26 mouse cellular contexts compared by ENCODE assay signal in genomic region chr6:142838501-142838900, GRCm38 (mm10). TPM values are rescaled to one million over a fixed set of nuclear protein-coding genes. Genes with fewer than 3 reads are reported as not detected.
DNase-seq lines count a peak whose midpoint lies in the region; ATAC-seq and TF ChIP-seq lines count a peak whose summit lies in the region.
"Had no signal": no experiment of that assay in that cellular context is flagged by ENCODE, and none has a peak within 500 bp of the region (broad histone marks: within the 10 kb centered on the region; RNA-seq: fewer than 3 reads in every experiment).

No protein-coding gene starts in this region.

- intact Hi-C loops in heart, postnatal 25 days (cut with DNase I) = no loop called here

- no peak overlapping the region for H3K27ac ChIP-seq in heart, embryonic 10.5 days
- H3K27ac ChIP-seq in intestine, embryonic 14.5 days (ENCODE audit: low read depth) = no peak overlapping the region
- H3K27ac ChIP-seq in intestine, embryonic 15.5 days = no peak overlapping the region
- H3K27ac ChIP-seq in midbrain, embryonic 11.5 days (ENCODE audit: low read depth, low read length) = no peak overlapping the region
- H3K27ac ChIP-seq in midbrain, postnatal 0 days (ENCODE audit: low read depth, low read length) = no peak overlapping the region

- no peak for ATAC-seq in intestine, embryonic 14.5 days (replicated peaks; ENCODE audit: low FRiP score, low TSS enrichment, low read depth)
- no peak for ATAC-seq in intestine, embryonic 15.5 days
- no peak for ATAC-seq in midbrain, embryonic 11.5 days (ENCODE audit: low FRiP score)
- no peak for ATAC-seq in midbrain, postnatal 0 days (ENCODE audit: low FRiP score)
- ATAC-seq: activated CD4-positive, CD25-positive, alpha-beta regulatory T cell, adult 4 months; CD4-positive, CD25-positive, alpha-beta regulatory T cell, adult 4 months; Patski had no signal

- H3K9me3 ChIP-seq in heart, embryonic 10.5 days = no peaks in the 10 kb centered on the region
- H3K9me3 ChIP-seq in intestine, embryonic 14.5 days (ENCODE audit: control insufficient read depth, low read length) = no peaks in the 10 kb centered on the region
- no peaks in the 10 kb centered on the region for H3K9me3 ChIP-seq in intestine, embryonic 15.5 days
- no peaks in the 10 kb centered on the region for H3K9me3 ChIP-seq in midbrain, embryonic 11.5 days (ENCODE audit: control insufficient read depth, low read length)
- no peaks in the 10 kb centered on the region for H3K9me3 ChIP-seq in midbrain, postnatal 0 days (ENCODE audit: low read length)
- H3K9me3 ChIP-seq: G1E had no signal

- peak; percentile 64 for DNase-seq in heart, adult 11 months
- DNase-seq in heart, postnatal 25 days (ENCODE audit: low spot score) = no peak
- peak; percentile 28 for DNase-seq in heart, embryonic 10.5 days (ENCODE audit: low spot score)
- DNase-seq in heart, postnatal 4 days = no peak
- DNase-seq in intestine, embryonic 14.5 days (ENCODE audit: low spot score) = peak; percentile 20
- DNase-seq in midbrain, embryonic 11.5 days (ENCODE audit: low spot score, missing footprints) = peak; percentile 68
- no peak for DNase-seq in midbrain, postnatal 0 days (ENCODE audit: low spot score)
- DNase-seq: adrenal gland, adult 2 months; adrenal gland, adult 8-10 months; adrenal gland, postnatal 10 days; adrenal gland, postnatal 14 days; adrenal gland, postnatal 25 days; adrenal gland, postnatal 36 days; B cell, adult 2 months; cerebellum, adult 11 months; cerebellum, adult 11-12 months had no signal

- H3K4me3 ChIP-seq in heart, embryonic 10.5 days = no peak overlapping the region
- H3K4me3 ChIP-seq in intestine, embryonic 14.5 days (ENCODE audit: low read depth, low read length) = no peak overlapping the region
- no peak overlapping the region for H3K4me3 ChIP-seq in intestine, embryonic 15.5 days (replicated peaks)
- H3K4me3 ChIP-seq in midbrain, embryonic 11.5 days (ENCODE audit: low read depth, low read length) = no peak overlapping the region
- no peak overlapping the region for H3K4me3 ChIP-seq in midbrain, postnatal 0 days (ENCODE audit: low read depth, low read length)

- WGBS in heart, embryonic 10.5 days = 94% methylated on average over 1 of the region's 1 CpGs
- 100% methylated on average over 1 of the region's 1 CpGs for WGBS in intestine, embryonic 14.5 days
- whole genome bisulfite sequencing in intestine, embryonic 15.5 days = 96% methylated on average over 1 of the region's 1 CpGs
- 93% methylated on average over 1 of the region's 1 CpGs for WGBS in midbrain, embryonic 11.5 days
- 100% methylated on average over 1 of the region's 1 CpGs for WGBS in midbrain, postnatal 0 days

- H3K4me1 ChIP-seq in heart, embryonic 10.5 days = peaks cover 9% of the 10 kb centered on the region; the same call in 1 of the 2 replicates
- H3K4me1 ChIP-seq in intestine, embryonic 14.5 days (replicated peaks; ENCODE audit: control insufficient read depth, insufficient read depth, low read length) = 0 out of 2 replicates have a peak, but pooled peaks cover 3% of the 10 kb centered on the region
- no peaks in the 10 kb centered on the region for H3K4me1 ChIP-seq in intestine, embryonic 15.5 days (replicated peaks)
- peaks cover 2% of the 10 kb centered on the region; the same call in 1 of the 2 replicates for H3K4me1 ChIP-seq in midbrain, embryonic 11.5 days (ENCODE audit: control insufficient read depth, insufficient read depth, low read length)
- no peaks in the 10 kb centered on the region; the same call in 1 of the 2 replicates for H3K4me1 ChIP-seq in midbrain, postnatal 0 days (ENCODE audit: insufficient read depth, low read length)

- no peaks in the 10 kb centered on the region for H3K27me3 ChIP-seq in heart, embryonic 10.5 days (ENCODE audit: insufficient read depth, poor library complexity, severe bottlenecking)
- H3K27me3 ChIP-seq in intestine, embryonic 14.5 days (replicated peaks; ENCODE audit: control insufficient read depth, insufficient read depth, low read length) = no peaks in the 10 kb centered on the region
- no peaks in the 10 kb centered on the region for H3K27me3 ChIP-seq in intestine, embryonic 15.5 days (replicated peaks)
- H3K27me3 ChIP-seq in midbrain, embryonic 11.5 days (ENCODE audit: control insufficient read depth, insufficient read depth, low read length) = no peaks in the 10 kb centered on the region
- no peaks in the 10 kb centered on the region for H3K27me3 ChIP-seq in midbrain, postnatal 0 days (ENCODE audit: insufficient read depth, low read length)
- H3K27me3 ChIP-seq: CH12.LX, Patski had no signal

- H3K9ac ChIP-seq in intestine, embryonic 14.5 days (ENCODE audit: low read length) = no peak overlapping the region
- no peak overlapping the region for H3K9ac ChIP-seq in intestine, embryonic 15.5 days
- no peak overlapping the region for H3K9ac ChIP-seq in midbrain, embryonic 11.5 days (ENCODE audit: low read length)
- no peak overlapping the region for H3K9ac ChIP-seq in midbrain, postnatal 0 days (replicated peaks; ENCODE audit: low read length, poor library complexity, severe bottlenecking)

- no peaks in the 10 kb centered on the region for H3K36me3 ChIP-seq in heart, embryonic 10.5 days
- H3K36me3 ChIP-seq in intestine, embryonic 14.5 days (ENCODE audit: control insufficient read depth, insufficient read depth, low read length) = no peaks in the 10 kb centered on the region
- no peaks in the 10 kb centered on the region for H3K36me3 ChIP-seq in intestine, embryonic 15.5 days
- H3K36me3 ChIP-seq in midbrain, embryonic 11.5 days (ENCODE audit: control insufficient read depth, insufficient read depth, low read length) = no peaks in the 10 kb centered on the region
- no peaks in the 10 kb centered on the region for H3K36me3 ChIP-seq in midbrain, postnatal 0 days (ENCODE audit: insufficient read depth, low read length)
- H3K36me3 ChIP-seq: G1E had no signal

- no peak overlapping the region for H3K4me2 ChIP-seq in intestine, embryonic 14.5 days (ENCODE audit: low read length)
- no peak overlapping the region for H3K4me2 ChIP-seq in intestine, embryonic 15.5 days (replicated peaks)
- H3K4me2 ChIP-seq in midbrain, embryonic 11.5 days = no peak overlapping the region
- H3K4me2 ChIP-seq in midbrain, postnatal 0 days (ENCODE audit: low read depth, low read length, poor library complexity, severe bottlenecking) = no peak overlapping the region

- TF ChIP-seq CTCF in midbrain, postnatal 0 days (IDR thresholded peaks at IDR 0.05) = no peak

RNA-seq across cellular contexts. Expression of gene Sult6b2, which starts 34.2 kb away (rescaled TPM):
- total RNA-seq in heart, postnatal 25 days (2021) = under 1 TPM in 1 of 2 experiments, not detected in 1; 0.23 TPM
- 0.06 TPM in 1 of 2 replicates, not detected in the other for polyA plus RNA-seq in heart, embryonic 10.5 days (2016; fragmentation: Nextera tagmentation; extraction: Ambion mirVana)
- not detected for total RNA-seq in heart, postnatal 4 days (2021)
- 0.19 and 0.28 TPM in 2 replicates for polyA plus RNA-seq in intestine, embryonic 14.5 days (2014; fragmentation: Nextera tagmentation; extraction: Ambion mirVana)
- polyA plus RNA-seq in intestine, embryonic 15.5 days (2015; fragmentation: Nextera tagmentation; extraction: Ambion mirVana) = 20.9 and 24.9 TPM in 2 replicates
- polyA plus RNA-seq in midbrain, embryonic 11.5 days (2014; fragmentation: Nextera tagmentation; extraction: Ambion mirVana) = 0.14 and 0.16 TPM in 2 replicates
- not detected in 2 replicates for total RNA-seq in midbrain, postnatal 0 days (2014; rRNA removed)
- polyA plus RNA-seq in midbrain, postnatal 0 days (2015; fragmentation: Nextera tagmentation; extraction: Ambion mirVana) = 0.12 and 0.33 TPM in 2 replicates
- total RNA-seq: adrenal gland, adult 18-20 months; adrenal gland, adult 2 months; adrenal gland, adult 8-10 months; adrenal gland, postnatal 10 days; adrenal gland, postnatal 14 days; adrenal gland, postnatal 25 days; adrenal gland, postnatal 36 days; adrenal gland, postnatal 4 days; MEL had no signal
- polyA plus RNA-seq: activated CD4-positive, CD25-positive, alpha-beta regulatory T cell, adult 4 months; adrenal gland, adult 2 months; C2C12; CD4-positive, CD25-positive, alpha-beta regulatory T cell, adult 4 months; G1E had no signal

Comparison
In these comparisons a context has a peak if more than half of its experiments do, and no peak if none do; other contexts are left out.
1. DNase-seq: peak in heart, adult 11 months (single experiment), heart, embryonic 10.5 days (single experiment), intestine, embryonic 14.5 days (single experiment) and midbrain, embryonic 11.5 days (single experiment); none in heart, postnatal 25 days (single experiment), heart, postnatal 4 days (single experiment) and midbrain, postnatal 0 days (single experiment).
2. RNA of gene Sult6b2, which starts 34.2 kb away (polyA plus RNA-seq): 20.9 to 24.9 TPM in intestine, embryonic 15.5 days; 0.12 to 0.33 TPM in midbrain, postnatal 0 days, 0.19 to 0.28 TPM in intestine, embryonic 14.5 days, 0.14 to 0.16 TPM in midbrain, embryonic 11.5 days and 0.06 TPM in heart, embryonic 10.5 days; every median in the first group is over 10 times any median in the second.